Mouse (Mus musculus) ES-Bruce4 (cell line): ENCODE results near the gene Vmn1r188.

Experiments used
- CTCF ChIP-seq: IDR thresholded peaks from one replicate; pipeline ENCODE4 v1.8.1; 2011; ENCODE audit warnings: low read depth, low read length
- POLR2A ChIP-seq: IDR thresholded peaks from one replicate; pipeline ENCODE4 v1.8.1; 2011; ENCODE audit warnings: low read length; ENCODE audit not compliant: insufficient read depth

- peak; percentile 62 for TF ChIP-seq CTCF
- no peak for TF ChIP-seq POLR2A
Observed at GRCm38 (mm10) chr13:22050591-22051522, 33.4 kb upstream of the Vmn1r188 start.
